Mouse (Mus musculus) kidney, postnatal 0 days (tissue): ENCODE measurements around the gene Lrrc25. TPM values are rescaled to one million over a fixed set of nuclear protein-coding genes. Genes with fewer than 3 reads are reported as not detected.

ENCODE experiments used
- ATAC-seq: fragments of 200-750 bp; cut with Nextera tagmentation; replicated peaks from 2 replicates; pipeline ENCODE4 v1.8.0; 2017; ENCODE audit warnings: low read depth, moderate number of reproducible peaks, moderate TSS enrichment, moderate library complexity; ENCODE audit not compliant: low FRiP score
- DNase-seq: peaks from one replicate; pipeline ENCODE4 v3.0.0-alpha.2; 2016; ENCODE audit warnings: low spot score
- H3K27ac ChIP-seq: fragments of 300-500 bp; sonication (generic); 2 replicates; pipeline ENCODE4 v1.5.1; 2014; ENCODE audit warnings: mild to moderate bottlenecking
- H3K27me3 ChIP-seq: fragments of 300-500 bp; sonication (generic); 2 replicates; pipeline ENCODE4 v1.6.1; 2014; ENCODE audit warnings: low read length, mixed read lengths; ENCODE audit not compliant: insufficient read depth
- H3K36me3 ChIP-seq: fragments of 300-500 bp; sonication (generic); 2 replicates; pipeline ENCODE4 v1.6.1; 2014; ENCODE audit warnings: low read length, mixed read lengths; ENCODE audit not compliant: insufficient read depth
- H3K4me1 ChIP-seq: fragments of 300-500 bp; sonication (generic); replicated peaks from 2 replicates; pipeline ENCODE4 v1.6.1; 2014; ENCODE audit warnings: antibody characterized with exemption, low read length, mixed read lengths; ENCODE audit not compliant: insufficient read depth
- H3K4me2 ChIP-seq: fragments of 300-500 bp; sonication (generic); 2 replicates; pipeline ENCODE4 v1.6.1; 2014; ENCODE audit warnings: mild to moderate bottlenecking, low read length, moderate library complexity, mixed read lengths
- H3K4me3 ChIP-seq: fragments of 300-500 bp; sonication (generic); replicated peaks from 2 replicates; pipeline ENCODE4 v1.5.1; 2014; ENCODE audit warnings: low read depth, low read length
- H3K9ac ChIP-seq: fragments of 300-500 bp; sonication (generic); 2 replicates; pipeline ENCODE4 v1.6.1; 2014; ENCODE audit warnings: low read depth, low read length
- H3K9me3 ChIP-seq: fragments of 300-500 bp; sonication (generic); replicated peaks from 2 replicates; pipeline ENCODE4 v1.6.1; 2016; ENCODE audit warnings: low read length, inconsistent platforms, mixed read lengths
- CTCF ChIP-seq: IDR thresholded peaks from 2 replicates; pipeline ENCODE4 v1.5.1; 2016; ENCODE audit warnings: antibody characterized with exemption, low read depth, mild to moderate bottlenecking, moderate library complexity
- WGBS: fragments of 180-500 bp; shearing (Covaris S2); extraction: QIAGEN DNeasy Blood & Tissue Kit; methylation state at CpG from one replicate; pipeline ENCODE4 v1.1.7; 2014; 5-methylcytosine and 5-hydroxymethylcytosine counted together
- polyA plus RNA-seq: library from polyadenylated mRNA; unstranded; fragments of >200 nt; fragmentation: Nextera tagmentation; extraction: Ambion mirVana; gene quantifications from 2 replicates; pipeline ENCODE4 v1.2.1, GENCODE M21; 2015

Gene Lrrc25
- polyA plus RNA-seq, 1 experiment from 2014 or later, result 1.9 TPM

GRCm38 (mm10) chr8:70597417-70598272 is 18.3 kb upstream of the Lrrc25 start:
- Histone ChIP-seq H3K36me3 (0 out of 2 replicates have a peak, but pooled peaks cover 2% of the 10 kb centered on the region), H3K27me3 (no peaks in the 10 kb centered on the region), H3K27ac (peak overlapping the region; percentile 36; the same call in 1 of the 2 replicates), H3K4me1 (peaks cover 40% of the 10 kb centered on the region), H3K9ac (peak overlapping the region; percentile 60), H3K4me2 (peak overlapping the region; percentile 74), H3K4me3 (peak overlapping the region; percentile 31), H3K9me3 (no peaks in the 10 kb centered on the region)
- 24% methylated on average over 65 of the region's 68 CpGs for WGBS
- TF ChIP-seq CTCF, result no peak
- ATAC-seq, result no peak
- no peak for DNase-seq

GRCm38 (mm10) chr8:70598283-70598682 is 17.7 kb upstream of the Lrrc25 start:
- Histone ChIP-seq H3K27me3 (no peaks in the 10 kb centered on the region), H3K36me3 (0 out of 2 replicates have a peak, but pooled peaks cover 3% of the 10 kb centered on the region), H3K4me3 (peak overlapping the region; percentile 31), H3K9me3 (no peaks in the 10 kb centered on the region), H3K4me2 (peak overlapping the region; percentile 74), H3K27ac (peak overlapping the region; percentile 36; the same call in 1 of the 2 replicates), H3K4me1 (peaks cover 34% of the 10 kb centered on the region), H3K9ac (peak overlapping the region; percentile 60)
- 14% methylated on average over 29 of the region's 29 CpGs for WGBS
- DNase-seq (peak; percentile 82), ATAC-seq (peak; percentile 12)
- peak; percentile 82 for TF ChIP-seq CTCF

- peak overlapping the region; percentile 74 for H3K4me2 ChIP-seq
- 25% methylated on average over 10 of the region's 10 CpGs for WGBS
- H3K4me1 ChIP-seq, result peaks cover 30% of the 10 kb centered on the region
- no peaks in the 10 kb centered on the region for H3K27me3 ChIP-seq
- DNase-seq, result peak; percentile 53
- no peak overlapping the region for H3K4me3 ChIP-seq
- no peaks in the 10 kb centered on the region for H3K9me3 ChIP-seq
- ATAC-seq, result no peak
- no peak for TF ChIP-seq CTCF
- 0 out of 2 replicates have a peak, but pooled peaks cover 3% of the 10 kb centered on the region for H3K36me3 ChIP-seq
- peak overlapping the region; percentile 60; the same call in 1 of the 2 replicates for H3K9ac ChIP-seq
- H3K27ac ChIP-seq, result no peak overlapping the region
Measured at GRCm38 (mm10) chr8:70598722-70599121, 17.2 kb upstream of the Lrrc25 start.

- TF ChIP-seq CTCF, result no peak
- DNase-seq (no peak), ATAC-seq (no peak)
- 72% methylated on average over 12 of the region's 12 CpGs for WGBS
- no peaks in the 10 kb centered on the region for H3K27me3 ChIP-seq
- H3K4me3 ChIP-seq, result no peak overlapping the region
- H3K9ac ChIP-seq, result no peak overlapping the region
- H3K9me3 ChIP-seq, result no peaks in the 10 kb centered on the region
- peaks cover 29% of the 10 kb centered on the region for H3K4me1 ChIP-seq
- H3K27ac ChIP-seq, result peak overlapping the region; percentile 85
- 0 out of 2 replicates have a peak, but pooled peaks cover 3% of the 10 kb centered on the region for H3K36me3 ChIP-seq
- H3K4me2 ChIP-seq, result no peak overlapping the region
Measured at GRCm38 (mm10) chr8:70599507-70600290, 16.3 kb upstream of the Lrrc25 start.

- H3K9ac ChIP-seq, result 0 out of 2 replicates have a peak overlapping the region, but pooled peaks have one; percentile 1
- H3K27me3 ChIP-seq, result no peaks in the 10 kb centered on the region
- H3K9me3 ChIP-seq, result no peaks in the 10 kb centered on the region
- TF ChIP-seq CTCF, result no peak
- H3K4me2 ChIP-seq, result peak overlapping the region; percentile 44
- DNase-seq (peak; percentile 75), ATAC-seq (0 out of 2 replicates have a peak, but pooled peaks have one; percentile 0)
- H3K4me3 ChIP-seq, result 0 out of 2 replicates have a peak overlapping the region, but pooled peaks have one; percentile 0
- WGBS, result 24% methylated on average over 10 of the region's 10 CpGs
- H3K27ac ChIP-seq, result peak overlapping the region; percentile 85
- H3K36me3 ChIP-seq, result 0 out of 2 replicates have a peak, but pooled peaks cover 3% of the 10 kb centered on the region
- H3K4me1 ChIP-seq, result peaks cover 21% of the 10 kb centered on the region
Measured at GRCm38 (mm10) chr8:70600473-70601270, 15.3 kb upstream of the Lrrc25 start.
